Mouse (Mus musculus) C2C12 (cell line): ENCODE results near the gene Pelp1.

Experiments
- CTCF ChIP-seq: IDR thresholded peaks from one replicate; pipeline ENCODE4 v1.5.1; 2011; ENCODE audit not compliant: control insufficient read depth, insufficient read depth, insufficient read length
- MAX ChIP-seq: IDR thresholded peaks from one replicate; pipeline ENCODE4 v1.6.1; 2011; ENCODE audit warnings: mild to moderate bottlenecking, control low read depth
- MYOG ChIP-seq: IDR thresholded peaks from one replicate; pipeline ENCODE4 v1.6.1; 2011; ENCODE audit not compliant: control insufficient read depth, insufficient read length; ENCODE audit errors: extremely low read depth
- USF1 ChIP-seq: IDR thresholded peaks from one replicate; pipeline ENCODE4 v1.6.1; 2011; ENCODE audit warnings: low read depth, mild to moderate bottlenecking, control low read depth, moderate library complexity

DNA sequence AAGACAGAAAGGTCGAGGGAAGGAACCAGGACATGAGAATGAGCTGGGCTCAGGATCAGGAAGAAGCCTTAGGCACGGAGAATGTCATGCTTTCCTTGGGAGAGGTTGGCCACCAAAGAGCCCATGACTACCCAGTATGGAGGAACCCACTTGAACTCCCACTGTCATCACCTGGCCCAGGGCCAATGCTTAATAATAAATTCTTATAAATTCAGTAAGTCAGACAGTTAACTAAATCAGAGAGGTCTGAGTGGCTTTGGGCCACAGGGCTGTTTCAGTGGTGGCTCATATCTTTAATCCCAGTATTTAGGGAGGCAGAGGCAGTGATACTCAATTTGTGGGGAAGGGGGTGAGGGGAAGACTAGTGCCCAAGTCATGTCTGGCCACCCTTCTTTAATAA lies 41.1 kb upstream of the Pelp1 start:
- TF ChIP-seq MAX (no peak), CTCF (no peak), USF1 (no peak), MYOG (no peak)
